Mouse (Mus musculus): ENCODE data around the gene Il20rb.

DNA sequence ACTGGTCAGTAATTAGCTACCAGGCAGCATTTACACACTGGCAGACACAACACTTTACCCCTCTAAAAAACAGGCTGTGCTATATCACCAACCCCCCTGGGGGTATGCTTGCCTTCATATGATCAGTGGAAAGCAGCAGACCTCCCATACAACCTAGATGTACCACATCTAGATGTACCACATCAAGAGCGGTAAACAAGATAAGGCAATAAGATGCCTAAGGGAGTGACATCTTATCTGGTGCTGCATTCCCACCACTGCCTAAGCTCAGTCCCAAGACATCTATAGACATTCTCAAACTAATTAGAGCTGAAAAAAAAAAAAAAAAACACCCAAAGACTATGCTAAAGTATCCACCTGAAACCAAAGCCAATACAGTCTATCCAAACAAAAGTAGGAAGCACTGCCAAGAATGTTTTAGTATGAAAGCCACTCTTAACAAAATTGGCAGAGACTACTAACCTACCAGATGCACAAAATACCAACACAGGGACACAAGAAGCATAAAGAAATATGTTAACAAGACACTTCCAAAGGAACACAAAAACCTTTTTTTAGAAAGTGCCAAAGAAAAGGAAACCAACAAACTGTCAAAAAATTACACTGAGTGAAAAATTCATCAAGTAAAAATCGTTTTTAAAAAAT lies 49.2 kb upstream of the Il20rb start:
- TF ChIP-seq CTCF (IDR thresholded peaks at IDR 0.05; ENCODE audit: low read depth) = no peak
- TF ChIP-seq EP300 (IDR thresholded peaks at IDR 0.05; ENCODE audit: low read depth) = no peak
